Mouse (Mus musculus) lung, embryonic 16.5 days (tissue): ENCODE data around the gene H60b. TPM values are rescaled to one million over a fixed set of nuclear protein-coding genes. Genes with fewer than 3 reads are reported as not detected.

Experiments
- ATAC-seq: fragments of 200-750 bp; cut with Nextera tagmentation; 2 replicates; pipeline ENCODE4 v1.8.0; 2017; ENCODE audit warnings: low read depth, mild to moderate bottlenecking, moderate library complexity
- H3K27ac ChIP-seq: fragments of 300-500 bp; sonication (generic); 2 replicates; pipeline ENCODE4 v1.5.1; 2014; ENCODE audit warnings: mild to moderate bottlenecking, control low read depth, low read length
- H3K27me3 ChIP-seq: fragments of 300-500 bp; sonication (generic); 2 replicates; pipeline ENCODE4 v1.6.1; 2014; ENCODE audit warnings: low read depth, low read length, mixed read lengths; ENCODE audit not compliant: control insufficient read depth, insufficient read depth
- H3K36me3 ChIP-seq: fragments of 300-500 bp; sonication (generic); 2 replicates; pipeline ENCODE4 v1.6.1; 2014; ENCODE audit warnings: low read length; ENCODE audit not compliant: control insufficient read depth, insufficient read depth
- H3K4me1 ChIP-seq: fragments of 300-500 bp; sonication (generic); replicated peaks from 2 replicates; pipeline ENCODE4 v1.6.1; 2014; ENCODE audit warnings: low read length, mixed read lengths; ENCODE audit not compliant: control insufficient read depth, insufficient read depth
- H3K4me2 ChIP-seq: fragments of 300-500 bp; sonication (generic); 2 replicates; pipeline ENCODE4 v1.6.1; 2014; ENCODE audit warnings: low read depth, low read length, control low read depth
- H3K4me3 ChIP-seq: fragments of 300-500 bp; sonication (generic); 2 replicates; pipeline ENCODE4 v1.5.1; 2014; ENCODE audit warnings: mild to moderate bottlenecking, low read length, control low read depth
- H3K9ac ChIP-seq: fragments of 300-500 bp; sonication (generic); 2 replicates; pipeline ENCODE4 v1.6.1; 2014; ENCODE audit warnings: low read length, control low read depth
- H3K9me3 ChIP-seq: fragments of 300-500 bp; sonication (generic); 2 replicates; pipeline ENCODE4 v1.6.1; 2016; ENCODE audit warnings: low read length; ENCODE audit not compliant: control insufficient read depth
- WGBS: fragments of 180-500 bp; shearing (Covaris S2); extraction: QIAGEN DNeasy Blood & Tissue Kit; methylation state at CpG from one replicate; pipeline ENCODE4 v1.1.7; 2014; 5-methylcytosine and 5-hydroxymethylcytosine counted together
- polyA plus RNA-seq: library from polyadenylated mRNA; unstranded; fragments of >200 nt; fragmentation: Nextera tagmentation; extraction: Ambion mirVana; gene quantifications from 2 replicates; pipeline ENCODE4 v1.2.1, GENCODE M21; 2015

The H60b gene
- polyA plus RNA-seq, 1 experiment from 2014 or later, result 0.99 TPM

- no peak overlapping the region for H3K9ac ChIP-seq
- 36% methylated on average over 8 of the region's 8 CpGs for WGBS
- H3K4me3 ChIP-seq, result no peak overlapping the region
- no peak overlapping the region for H3K4me2 ChIP-seq
- H3K4me1 ChIP-seq, result no peaks in the 10 kb centered on the region
- H3K36me3 ChIP-seq, result no peaks in the 10 kb centered on the region
- no peak for ATAC-seq
- no peak overlapping the region for H3K27ac ChIP-seq
- no peaks in the 10 kb centered on the region for H3K27me3 ChIP-seq
- H3K9me3 ChIP-seq, result no peaks in the 10 kb centered on the region
Measured at GRCm38 (mm10) chr10:22297766-22298461, 139.5 kb downstream of the H60b start.

- Histone ChIP-seq H3K9me3 (no peaks in the 10 kb centered on the region), H3K27me3 (no peaks in the 10 kb centered on the region), H3K36me3 (no peaks in the 10 kb centered on the region), H3K9ac (no peak overlapping the region), H3K4me2 (no peak overlapping the region), H3K27ac (no peak overlapping the region), H3K4me1 (no peaks in the 10 kb centered on the region), H3K4me3 (no peak overlapping the region)
- WGBS, result 57% methylated on average over 2 of the region's 2 CpGs
- ATAC-seq, result no peak
Measured at GRCm38 (mm10) chr10:22299324-22299723, 140.9 kb downstream of the H60b start.

- H3K27ac ChIP-seq, result no peak overlapping the region
- no peak overlapping the region for H3K4me2 ChIP-seq
- H3K4me3 ChIP-seq, result no peak overlapping the region
- 57% methylated on average over 1 of the region's 1 CpGs for WGBS
- H3K27me3 ChIP-seq, result no peaks in the 10 kb centered on the region
- no peaks in the 10 kb centered on the region for H3K9me3 ChIP-seq
- no peak for ATAC-seq
- no peaks in the 10 kb centered on the region for H3K4me1 ChIP-seq
- H3K36me3 ChIP-seq, result no peaks in the 10 kb centered on the region
- H3K9ac ChIP-seq, result no peak overlapping the region
Measured at GRCm38 (mm10) chr10:22301641-22302040, 143.3 kb downstream of the H60b start.

GRCm38 (mm10) chr10:22302344-22303057, 144.1 kb downstream of the H60b start:
- Histone ChIP-seq H3K9me3 (no peaks in the 10 kb centered on the region), H3K4me1 (no peaks in the 10 kb centered on the region), H3K4me2 (no peak overlapping the region), H3K36me3 (no peaks in the 10 kb centered on the region), H3K9ac (no peak overlapping the region), H3K27ac (no peak overlapping the region), H3K4me3 (no peak overlapping the region), H3K27me3 (no peaks in the 10 kb centered on the region)
- ATAC-seq, result no peak
- WGBS, result 64% methylated on average over 5 of the region's 5 CpGs

- Histone ChIP-seq H3K4me1 (no peaks in the 10 kb centered on the region), H3K9me3 (no peaks in the 10 kb centered on the region), H3K4me2 (no peak overlapping the region), H3K9ac (no peak overlapping the region), H3K27me3 (no peaks in the 10 kb centered on the region), H3K4me3 (no peak overlapping the region), H3K27ac (no peak overlapping the region), H3K36me3 (no peaks in the 10 kb centered on the region)
- WGBS, result 86% methylated on average over 6 of the region's 6 CpGs
- no peak for ATAC-seq
Measured at GRCm38 (mm10) chr10:22303736-22304135, 145.3 kb downstream of the H60b start.

GRCm38 (mm10) chr10:22305801-22306200, 147.4 kb downstream of the H60b start:
- 76% methylated on average over 4 of the region's 4 CpGs for WGBS
- no peak for ATAC-seq
- no peaks in the 10 kb centered on the region for H3K4me1 ChIP-seq
- no peak overlapping the region for H3K4me3 ChIP-seq
- H3K4me2 ChIP-seq, result no peak overlapping the region
- no peaks in the 10 kb centered on the region for H3K36me3 ChIP-seq
- no peak overlapping the region for H3K27ac ChIP-seq
- H3K27me3 ChIP-seq, result no peaks in the 10 kb centered on the region
- H3K9ac ChIP-seq, result no peak overlapping the region
- H3K9me3 ChIP-seq, result no peaks in the 10 kb centered on the region

GRCm38 (mm10) chr10:22306452-22306851, 148.1 kb downstream of the H60b start:
- no peaks in the 10 kb centered on the region for H3K9me3 ChIP-seq
- H3K9ac ChIP-seq, result no peak overlapping the region
- no peaks in the 10 kb centered on the region for H3K36me3 ChIP-seq
- no peaks in the 10 kb centered on the region for H3K4me1 ChIP-seq
- H3K27me3 ChIP-seq, result no peaks in the 10 kb centered on the region
- H3K27ac ChIP-seq, result no peak overlapping the region
- H3K4me2 ChIP-seq, result no peak overlapping the region
- ATAC-seq, result peak; percentile 36; the same call in 1 of the 2 replicates
- no peak overlapping the region for H3K4me3 ChIP-seq
- WGBS, result 48% methylated on average over 4 of the region's 4 CpGs

GRCm38 (mm10) chr10:22308221-22308620, 149.8 kb downstream of the H60b start:
- Histone ChIP-seq H3K27ac (no peak overlapping the region), H3K4me1 (no peaks in the 10 kb centered on the region), H3K9ac (no peak overlapping the region), H3K27me3 (no peaks in the 10 kb centered on the region), H3K36me3 (no peaks in the 10 kb centered on the region), H3K9me3 (no peaks in the 10 kb centered on the region), H3K4me2 (no peak overlapping the region), H3K4me3 (no peak overlapping the region)
- ATAC-seq, result no peak
- 68% methylated on average over 1 of the region's 1 CpGs for WGBS

- H3K27ac ChIP-seq, result no peak overlapping the region
- no peaks in the 10 kb centered on the region for H3K27me3 ChIP-seq
- no peaks in the 10 kb centered on the region for H3K4me1 ChIP-seq
- no peaks in the 10 kb centered on the region for H3K9me3 ChIP-seq
- WGBS, result 76% methylated on average over 2 of the region's 2 CpGs
- no peaks in the 10 kb centered on the region for H3K36me3 ChIP-seq
- no peak for ATAC-seq
- no peak overlapping the region for H3K9ac ChIP-seq
- no peak overlapping the region for H3K4me2 ChIP-seq
- H3K4me3 ChIP-seq, result no peak overlapping the region
Measured at GRCm38 (mm10) chr10:22322858-22323257, 164.5 kb downstream of the H60b start.
